Mouse (Mus musculus) lung, postnatal 0 days (tissue): Measurements from ENCODE around the gene Pabpn1. TPM values are rescaled to one million over a fixed set of nuclear protein-coding genes. Genes with fewer than 3 reads are reported as not detected.
A peak's percentile ranks its signal among the peaks of the same experiment; 100 is the strongest.

Experiments
- ATAC-seq: fragments of 200-750 bp; cut with Nextera tagmentation; 2 replicates; pipeline ENCODE4 v1.8.0; 2017; ENCODE audit warnings: moderate library complexity
- DNase-seq: peaks from one replicate; pipeline ENCODE4 v3.0.0-alpha.2; 2016; ENCODE audit warnings: low spot score
- H3K27ac ChIP-seq: fragments of 300-500 bp; sonication (generic); 2 replicates; pipeline ENCODE4 v1.5.1; 2014; ENCODE audit warnings: antibody characterized with exemption, mild to moderate bottlenecking, low read length, mixed read lengths
- H3K27me3 ChIP-seq: fragments of 300-500 bp; sonication (generic); replicated peaks from 2 replicates; pipeline ENCODE4 v1.6.1; 2014; ENCODE audit warnings: low read length, mixed read lengths; ENCODE audit not compliant: insufficient read depth
- H3K36me3 ChIP-seq: fragments of 300-500 bp; sonication (generic); 2 replicates; pipeline ENCODE4 v1.6.1; 2014; ENCODE audit warnings: low read length, mixed read lengths; ENCODE audit not compliant: insufficient read depth
- H3K4me1 ChIP-seq: fragments of 300-500 bp; sonication (generic); 2 replicates; pipeline ENCODE4 v1.6.1; 2014; ENCODE audit warnings: antibody characterized with exemption, low read depth, low read length, mixed read lengths; ENCODE audit not compliant: insufficient read depth
- H3K4me2 ChIP-seq: fragments of 300-500 bp; sonication (generic); replicated peaks from 2 replicates; pipeline ENCODE4 v1.6.1; 2014; ENCODE audit warnings: low read depth, mild to moderate bottlenecking, low read length, moderate library complexity, mixed read lengths
- H3K4me3 ChIP-seq: fragments of 300-500 bp; sonication (generic); 2 replicates; pipeline ENCODE4 v1.5.1; 2014; ENCODE audit warnings: low read depth, low read length
- H3K9ac ChIP-seq: fragments of 300-500 bp; sonication (generic); replicated peaks from 2 replicates; pipeline ENCODE4 v1.6.1; 2014; ENCODE audit warnings: low read depth, mild to moderate bottlenecking
- H3K9me3 ChIP-seq: fragments of 300-500 bp; sonication (generic); 2 replicates; pipeline ENCODE4 v1.6.1; 2016; ENCODE audit warnings: low read length, mixed read lengths
- CTCF ChIP-seq: IDR thresholded peaks from 2 replicates; pipeline ENCODE4 v1.5.1; 2016; ENCODE audit warnings: antibody characterized with exemption, mild to moderate bottlenecking
- EP300 ChIP-seq: IDR thresholded peaks from 2 replicates; pipeline ENCODE4 v1.6.1; 2016; ENCODE audit warnings: antibody characterized with exemption, mild to moderate bottlenecking, control low read depth
- WGBS: fragments of 180-500 bp; shearing (Covaris S2); extraction: QIAGEN DNeasy Blood & Tissue Kit; methylation state at CpG from one replicate; pipeline ENCODE4 v1.1.7; 2014; 5-methylcytosine and 5-hydroxymethylcytosine counted together
- polyA plus RNA-seq: library from polyadenylated mRNA; unstranded; fragments of >200 nt; fragmentation: Nextera tagmentation; extraction: Ambion mirVana; gene quantifications from 2 replicates; pipeline ENCODE4 v1.2.1, GENCODE M21; 2015

Gene Pabpn1
- polyA plus RNA-seq, 1 experiment from 2014 or later: 66.1 TPM

DNA sequence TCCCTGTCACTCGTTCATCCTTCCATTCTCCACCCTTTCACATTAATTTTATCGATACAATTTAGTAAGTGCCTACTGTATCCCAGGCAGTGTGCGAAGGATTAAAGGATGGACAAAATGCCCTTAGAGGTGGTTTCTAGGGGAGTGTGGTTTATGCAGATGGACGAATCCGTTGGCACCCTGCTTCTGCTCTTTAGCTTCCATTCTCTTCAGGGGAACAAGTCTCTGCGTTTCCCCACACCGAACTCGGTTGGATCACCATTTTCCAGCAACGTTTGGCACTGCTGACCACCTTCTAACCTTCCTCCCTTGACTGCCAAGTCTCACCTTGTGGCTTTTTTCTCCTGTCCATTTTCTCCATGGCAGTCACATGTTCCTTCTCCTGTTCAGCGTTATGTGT, 21.0 kb downstream of the Pabpn1 start:
- WGBS: 13% methylated on average over 10 of the region's 10 CpGs
- no peaks in the 10 kb centered on the region for H3K9me3 ChIP-seq
- H3K27ac ChIP-seq: no peak overlapping the region
- H3K9ac ChIP-seq: peak overlapping the region; percentile 59; the same call in 1 of the 2 replicates
- H3K4me3 ChIP-seq: peak overlapping the region; percentile 80
- ATAC-seq (no peak), DNase-seq (no peak)
- TF ChIP-seq CTCF: no peak
- no peak for TF ChIP-seq EP300
- H3K4me1 ChIP-seq: no peaks in the 10 kb centered on the region; the same call in 1 of the 2 replicates
- no peaks in the 10 kb centered on the region for H3K27me3 ChIP-seq
- no peaks in the 10 kb centered on the region; the same call in 1 of the 2 replicates for H3K36me3 ChIP-seq
- peak overlapping the region; percentile 100 for H3K4me2 ChIP-seq

DNA sequence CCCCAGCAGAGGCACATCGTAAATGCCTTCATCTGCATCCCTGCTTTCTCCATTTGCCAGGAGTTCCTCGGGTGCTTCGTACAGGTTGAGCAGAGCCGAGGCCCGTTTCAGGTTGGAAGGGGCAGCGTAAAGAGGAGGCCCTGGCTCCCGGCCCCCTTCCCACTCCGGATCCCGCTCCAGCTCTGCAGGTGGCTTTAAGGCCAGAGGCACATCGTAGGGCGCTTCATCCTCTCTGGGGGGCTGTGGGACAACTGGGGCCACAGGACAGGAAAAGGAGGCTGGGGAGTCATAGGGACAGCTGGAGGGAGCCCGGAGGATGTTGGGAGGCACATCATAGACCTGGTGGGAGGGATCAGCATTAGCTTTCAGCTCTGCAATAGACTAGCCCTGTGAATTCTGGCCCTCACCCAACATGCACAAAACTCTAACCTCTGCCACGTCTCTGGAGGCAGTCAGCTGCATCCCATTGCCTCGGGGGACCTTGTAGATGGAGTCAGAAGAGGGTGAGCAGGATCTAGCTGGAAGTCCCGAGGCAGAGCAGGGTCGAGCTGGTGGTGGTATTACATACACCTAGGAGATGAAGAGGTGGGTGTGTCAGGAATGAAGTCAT, 27.9 kb downstream of the Pabpn1 start:
- Histone ChIP-seq H3K27ac (no peak overlapping the region), H3K4me1 (no peaks in the 10 kb centered on the region; the same call in 1 of the 2 replicates), H3K27me3 (0 out of 2 replicates have a peak, but pooled peaks cover 3% of the 10 kb centered on the region), H3K9ac (no peak overlapping the region), H3K9me3 (no peaks in the 10 kb centered on the region), H3K4me3 (no peak overlapping the region), H3K4me2 (no peak overlapping the region), H3K36me3 (no peaks in the 10 kb centered on the region)
- no peak for ATAC-seq
- WGBS: 88% methylated on average over 16 of the region's 16 CpGs
- TF ChIP-seq CTCF (no peak), EP300 (no peak)
- DNase-seq: no peak

DNA sequence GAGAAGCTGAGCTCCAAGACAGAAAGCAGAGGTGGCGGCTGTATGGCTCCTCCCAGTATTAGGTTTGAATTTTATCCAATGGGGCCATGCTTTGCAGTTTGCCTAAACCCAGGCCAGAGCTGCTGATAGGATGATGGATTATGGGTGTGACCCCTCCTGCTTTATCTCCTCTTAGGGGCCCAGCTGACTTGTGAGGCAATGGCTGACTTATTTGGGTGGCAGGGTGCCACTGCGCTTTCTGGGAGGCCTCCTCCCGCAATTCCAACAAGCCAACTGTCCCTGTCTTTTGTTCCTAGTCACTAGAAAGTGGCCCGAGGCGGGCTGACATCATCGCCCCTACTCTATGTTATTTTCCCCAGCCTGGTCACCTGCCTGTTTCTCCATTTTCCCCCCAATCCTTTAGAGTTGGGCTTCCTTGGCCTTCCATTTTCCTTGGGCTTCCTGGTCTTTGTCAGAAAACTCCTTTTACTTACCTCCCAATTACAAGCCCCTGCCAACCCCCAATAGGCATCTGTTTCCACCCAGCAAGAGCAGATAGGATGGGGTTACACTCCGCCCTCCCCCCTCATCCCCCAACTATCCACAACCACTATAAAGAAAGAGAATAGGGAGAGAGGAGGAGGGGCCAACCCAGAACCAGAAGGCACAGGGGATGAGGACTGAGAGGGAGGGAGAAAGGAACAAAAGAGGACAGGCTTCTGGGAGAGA, 32.5 kb downstream of the Pabpn1 start:
- H3K9me3 ChIP-seq: no peaks in the 10 kb centered on the region
- DNase-seq: peak; percentile 77
- H3K27ac ChIP-seq: peak overlapping the region; percentile 72
- H3K4me3 ChIP-seq: peak overlapping the region; percentile 52; the same call in 1 of the 2 replicates
- peak; percentile 61 for ATAC-seq
- peak overlapping the region; percentile 90 for H3K4me2 ChIP-seq
- no peak overlapping the region for H3K9ac ChIP-seq
- 0 out of 2 replicates have a peak, but pooled peaks cover 5% of the 10 kb centered on the region for H3K27me3 ChIP-seq
- WGBS: 39% methylated on average over 7 of the region's 7 CpGs
- no peaks in the 10 kb centered on the region for H3K36me3 ChIP-seq
- TF ChIP-seq CTCF: no peak
- TF ChIP-seq EP300: no peak
- no peaks in the 10 kb centered on the region; the same call in 1 of the 2 replicates for H3K4me1 ChIP-seq

DNA sequence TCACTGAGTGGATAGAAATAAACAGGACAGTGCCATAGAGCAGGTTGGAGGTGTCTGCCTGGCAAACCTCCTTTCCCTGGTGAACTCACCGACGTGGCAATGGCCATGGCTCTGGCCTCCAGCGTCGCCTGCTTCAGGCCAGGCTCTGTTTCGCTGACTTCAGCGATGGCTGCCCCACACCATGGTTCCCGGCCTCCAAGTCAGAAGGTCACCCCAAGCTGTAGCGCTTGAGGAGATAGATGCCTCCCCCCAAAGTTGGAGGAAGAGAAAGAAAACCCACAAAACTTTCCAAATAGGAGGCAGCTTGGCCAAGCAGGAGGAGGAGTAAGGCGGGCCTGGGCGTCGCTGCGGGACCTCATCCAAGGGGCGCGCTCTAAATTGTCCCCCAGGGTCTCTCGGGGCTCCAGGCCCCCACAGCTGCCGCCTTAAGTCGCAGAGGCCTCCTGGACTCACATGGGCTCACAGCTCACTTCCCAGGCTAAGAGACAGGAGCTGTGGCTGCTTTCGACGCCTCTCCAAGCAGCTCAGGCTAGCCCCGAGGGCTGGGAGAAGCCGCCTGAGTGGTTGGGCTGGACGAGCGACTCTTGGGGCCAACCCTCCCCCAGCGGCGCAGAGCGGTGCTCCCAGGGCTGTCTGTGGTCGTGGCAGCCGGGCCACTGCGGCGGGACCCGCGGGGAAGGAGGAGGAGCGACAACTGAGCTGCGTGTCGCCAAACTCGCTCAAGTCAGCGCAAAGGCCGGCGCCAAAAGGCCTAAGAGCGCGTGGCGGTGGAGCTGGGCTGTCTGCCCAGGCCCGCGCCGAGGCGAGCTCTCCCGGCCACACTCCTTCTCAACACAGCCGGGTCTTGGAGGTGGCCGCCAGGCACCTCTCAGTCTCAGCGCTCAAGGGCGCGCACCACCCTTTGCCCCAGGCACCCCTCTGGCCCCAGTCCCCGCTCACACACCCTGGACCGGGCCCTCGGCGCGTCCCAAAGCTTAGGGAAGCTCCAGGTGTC, 33.3 kb downstream of the Pabpn1 start, which contains the start of gene Efs:
TSS of gene Efs (minus strand) at position 778 of the 994 bp plus-strand sequence.
- WGBS: 5% methylated on average over 45 of the region's 57 CpGs
- Histone ChIP-seq H3K4me2 (peak within 1 kb of the TSS; percentile 90), H3K36me3 (no peaks in the 10 kb centered on the region), H3K27ac (peak within 1 kb of the TSS; percentile 72), H3K27me3 (0 out of 2 replicates have a peak, but pooled peaks cover 5% of the 10 kb centered on the region), H3K9ac (peak within 1 kb of the TSS; percentile 37), H3K4me1 (no peaks in the 10 kb centered on the region; the same call in 1 of the 2 replicates), H3K9me3 (no peaks in the 10 kb centered on the region), H3K4me3 (peak within 1 kb of the TSS; percentile 52)
- DNase-seq (peak; percentile 78), ATAC-seq (peak; percentile 73)
- TF ChIP-seq CTCF: no peak
- TF ChIP-seq EP300: no peak

DNA sequence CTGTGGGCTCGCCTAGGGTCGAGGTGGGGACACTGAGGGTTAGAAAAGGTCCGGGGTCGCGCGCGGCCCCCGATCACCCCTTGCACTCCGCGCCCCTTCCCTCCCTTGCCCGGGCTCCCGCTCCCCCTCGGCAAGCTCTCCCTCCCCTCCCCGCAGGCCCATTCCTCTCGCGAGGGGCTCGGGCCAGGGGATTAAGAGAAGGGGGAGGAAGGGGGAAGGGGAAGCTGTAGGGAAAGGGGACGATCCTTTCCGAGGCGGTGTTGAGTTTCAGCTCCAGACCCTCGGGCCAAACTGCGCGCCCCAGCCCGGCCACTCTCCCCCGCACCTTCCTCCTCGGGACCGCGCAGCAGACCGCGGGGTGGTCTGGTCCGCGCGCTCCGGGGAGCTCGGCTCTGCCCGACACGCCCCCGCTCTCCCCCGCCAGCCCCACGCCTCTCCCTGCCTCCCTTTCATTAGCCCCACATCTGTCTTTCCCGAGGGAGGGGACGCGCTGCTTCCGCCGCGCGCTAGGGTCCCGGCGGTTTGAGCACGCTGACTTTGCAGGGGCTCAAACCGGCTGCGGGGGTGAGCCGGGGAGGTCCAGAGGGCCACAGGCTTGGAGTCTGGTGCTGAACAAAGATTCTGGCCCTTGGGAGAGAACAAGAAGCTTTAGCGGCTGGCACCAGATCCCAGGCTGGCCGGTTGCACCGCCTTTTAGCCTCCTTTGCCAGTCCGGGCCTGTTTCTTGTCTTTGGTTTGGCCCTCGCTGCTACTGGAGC, 34.3 kb downstream of the Pabpn1 start:
- Histone ChIP-seq H3K9ac (peak overlapping the region; percentile 37), H3K9me3 (no peaks in the 10 kb centered on the region), H3K27me3 (0 out of 2 replicates have a peak, but pooled peaks cover 5% of the 10 kb centered on the region), H3K4me3 (peak overlapping the region; percentile 52), H3K27ac (peak overlapping the region; percentile 72), H3K36me3 (no peaks in the 10 kb centered on the region), H3K4me2 (peak overlapping the region; percentile 90), H3K4me1 (no peaks in the 10 kb centered on the region; the same call in 1 of the 2 replicates)
- peak; percentile 51 for ATAC-seq
- TF ChIP-seq EP300 (no peak), CTCF (no peak)
- WGBS: 1% methylated on average over 42 of the region's 58 CpGs
- DNase-seq: peak; percentile 58
